Mouse (Mus musculus): ENCODE measurements at regions not wholly inside any gene's neighbourhood (a gene's known extent, or its start where the extent isn't known, plus 50 kb on each side); places are given as distances from the start of the nearest gene placed in this dataset.

DNA sequence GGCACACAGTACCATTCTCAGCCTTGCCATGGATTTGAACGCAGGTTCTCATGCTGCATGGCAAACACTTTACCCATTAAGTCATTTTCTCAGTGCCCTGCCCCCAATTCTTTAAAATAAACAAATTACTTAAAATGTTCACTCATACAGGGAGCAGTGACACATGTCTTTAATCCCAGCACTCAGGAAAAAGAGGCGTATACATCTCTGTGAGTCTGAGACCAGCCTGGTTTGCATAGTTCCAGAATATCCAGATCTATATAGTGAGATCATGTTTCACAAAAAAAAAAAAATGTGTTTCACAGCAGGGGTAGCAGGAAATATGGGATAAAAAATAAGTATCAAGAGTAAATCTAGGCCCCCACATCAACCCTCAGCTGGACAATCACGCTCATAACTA is 191.5 kb downstream of the Rps12 start:
- WGBS = 86% methylated on average over 3 of the region's 3 CpGs
- no peaks in the 10 kb centered on the region for H3K36me3 ChIP-seq (ENCODE audit: control insufficient read depth, insufficient read depth, low read length)
- ATAC-seq (replicated peaks; ENCODE audit: low FRiP score) (no peak), DNase-seq (ENCODE audit: low spot score) (no peak)
- no peak overlapping the region for H3K4me2 ChIP-seq (ENCODE audit: low read depth, low read length, severe bottlenecking)
- no peak overlapping the region for H3K27ac ChIP-seq (ENCODE audit: low read depth, low read length)
- H3K9me3 ChIP-seq (ENCODE audit: control insufficient read depth, low read length) = no peaks in the 10 kb centered on the region
- no peak overlapping the region for H3K9ac ChIP-seq (ENCODE audit: low read length)
- H3K4me3 ChIP-seq (ENCODE audit: low read depth, low read length) = no peak overlapping the region
- H3K27me3 ChIP-seq (ENCODE audit: control insufficient read depth, insufficient read depth, low read length) = no peaks in the 10 kb centered on the region
- H3K4me1 ChIP-seq (replicated peaks; ENCODE audit: control insufficient read depth, insufficient read depth, low read length) = no peaks in the 10 kb centered on the region

- no peaks in the 10 kb centered on the region for H3K27me3 ChIP-seq (ENCODE audit: control insufficient read depth, insufficient read depth, low read length)
- no peak for ATAC-seq (replicated peaks; ENCODE audit: low FRiP score)
- no peaks in the 10 kb centered on the region for H3K4me1 ChIP-seq (replicated peaks; ENCODE audit: control insufficient read depth, insufficient read depth, low read length)
- H3K9me3 ChIP-seq (ENCODE audit: control insufficient read depth, low read length) = no peaks in the 10 kb centered on the region
- no peak overlapping the region for H3K4me3 ChIP-seq (ENCODE audit: low read depth, low read length)
- 42% methylated on average over 5 of the region's 5 CpGs for WGBS
- H3K36me3 ChIP-seq (ENCODE audit: control insufficient read depth, insufficient read depth, low read length) = no peaks in the 10 kb centered on the region
- H3K9ac ChIP-seq (ENCODE audit: low read length) = no peak overlapping the region
- DNase-seq (ENCODE audit: low spot score) = no peak
- no peak overlapping the region for H3K27ac ChIP-seq (ENCODE audit: low read depth, low read length)
- no peak overlapping the region for H3K4me2 ChIP-seq (ENCODE audit: low read depth, low read length, severe bottlenecking)
These were observed 206.8 kb downstream of the Rps12 start for GRCm38 (mm10) chr10:23580230-23580629.

DNA sequence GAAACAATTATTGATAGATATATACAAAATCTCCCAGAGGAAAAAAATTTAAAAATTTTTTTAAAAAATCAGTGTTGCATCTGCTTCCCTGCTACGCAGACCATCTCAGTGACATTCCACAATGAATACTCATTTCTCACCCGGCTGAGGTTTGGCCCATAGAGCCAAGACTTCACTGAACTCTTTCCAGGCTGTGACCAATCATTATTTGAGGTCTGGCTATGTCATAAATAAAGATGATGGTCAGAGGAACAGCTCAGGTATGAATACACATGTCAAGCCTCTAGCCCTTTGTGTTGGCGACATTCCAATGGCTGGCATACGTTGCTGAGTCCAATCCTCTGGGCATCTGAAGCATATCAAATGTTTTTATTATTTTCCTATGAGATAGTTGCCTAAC is 216.1 kb downstream of the Rps12 start:
- no peak overlapping the region for H3K27ac ChIP-seq (ENCODE audit: low read depth, low read length)
- H3K9me3 ChIP-seq (ENCODE audit: control insufficient read depth, low read length) = no peaks in the 10 kb centered on the region
- H3K9ac ChIP-seq (ENCODE audit: low read length) = no peak overlapping the region
- no peaks in the 10 kb centered on the region for H3K27me3 ChIP-seq (ENCODE audit: control insufficient read depth, insufficient read depth, low read length)
- H3K4me2 ChIP-seq (ENCODE audit: low read depth, low read length, severe bottlenecking) = no peak overlapping the region
- no peak for DNase-seq (ENCODE audit: low spot score)
- no peaks in the 10 kb centered on the region for H3K36me3 ChIP-seq (ENCODE audit: control insufficient read depth, insufficient read depth, low read length)
- no peaks in the 10 kb centered on the region for H3K4me1 ChIP-seq (replicated peaks; ENCODE audit: control insufficient read depth, insufficient read depth, low read length)
- no peak for ATAC-seq (replicated peaks; ENCODE audit: low FRiP score)
- no peak overlapping the region for H3K4me3 ChIP-seq (ENCODE audit: low read depth, low read length)
- WGBS = 87% methylated on average over 4 of the region's 4 CpGs

DNA sequence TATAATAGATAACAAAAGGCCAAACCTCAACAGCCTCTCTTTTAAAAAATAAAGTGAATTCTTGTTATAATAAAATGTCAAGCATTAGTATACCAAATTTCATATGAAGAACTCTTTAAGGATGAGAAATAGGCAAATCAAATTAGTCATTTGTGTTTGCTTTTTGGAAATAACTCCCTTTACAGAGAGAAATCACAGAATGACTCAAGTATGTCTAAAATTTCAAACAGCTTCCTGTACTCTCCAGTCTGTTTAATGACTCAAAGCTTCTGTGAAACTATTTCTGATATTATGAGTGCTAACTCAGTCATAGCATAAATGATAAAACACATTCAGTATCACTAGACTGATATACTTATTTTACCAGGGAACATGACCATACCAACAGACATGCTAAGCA is 217.7 kb downstream of the Rps12 start:
- Histone ChIP-seq H3K4me2 (ENCODE audit: low read depth, low read length, severe bottlenecking) (no peak overlapping the region), H3K27me3 (ENCODE audit: control insufficient read depth, insufficient read depth, low read length) (no peaks in the 10 kb centered on the region), H3K4me3 (ENCODE audit: low read depth, low read length) (no peak overlapping the region), H3K9me3 (ENCODE audit: control insufficient read depth, low read length) (no peaks in the 10 kb centered on the region), H3K9ac (ENCODE audit: low read length) (no peak overlapping the region), H3K4me1 (replicated peaks; ENCODE audit: control insufficient read depth, insufficient read depth, low read length) (no peaks in the 10 kb centered on the region), H3K27ac (ENCODE audit: low read depth, low read length) (no peak overlapping the region), H3K36me3 (ENCODE audit: control insufficient read depth, insufficient read depth, low read length) (no peaks in the 10 kb centered on the region)
- DNase-seq (ENCODE audit: low spot score) (no peak), ATAC-seq (replicated peaks; ENCODE audit: low FRiP score) (no peak)

DNA sequence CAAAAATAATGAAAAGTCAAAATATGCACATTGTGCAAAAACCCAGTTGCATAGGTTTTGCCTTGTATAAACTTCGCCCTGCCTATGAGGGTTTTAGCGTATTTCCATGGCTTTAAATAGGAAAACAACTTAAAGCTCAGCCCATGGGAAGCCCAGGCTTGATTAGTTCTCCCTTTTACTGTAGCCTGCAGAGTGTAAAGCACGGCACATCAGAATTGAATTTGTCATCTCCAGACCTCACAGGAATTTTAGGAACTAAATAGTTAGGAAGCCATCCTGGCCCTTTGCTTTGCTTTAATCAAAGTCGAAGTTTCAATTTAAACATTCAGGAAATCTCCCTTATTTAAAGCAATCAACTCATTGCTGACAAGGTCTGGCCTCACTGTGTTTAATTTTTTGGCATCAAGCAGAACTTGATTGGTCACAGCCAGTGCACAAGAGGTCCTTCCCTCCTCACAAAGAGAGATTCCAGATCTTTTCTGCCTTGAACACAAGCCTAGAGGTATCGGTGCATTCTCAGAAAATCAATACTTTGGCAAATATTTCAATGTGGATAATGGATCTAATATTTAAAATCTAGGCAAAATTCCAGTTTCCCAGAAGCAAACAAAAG is 211.8 kb upstream of the Eya4 start:
- WGBS = 89% methylated on average over 5 of the region's 5 CpGs

DNA sequence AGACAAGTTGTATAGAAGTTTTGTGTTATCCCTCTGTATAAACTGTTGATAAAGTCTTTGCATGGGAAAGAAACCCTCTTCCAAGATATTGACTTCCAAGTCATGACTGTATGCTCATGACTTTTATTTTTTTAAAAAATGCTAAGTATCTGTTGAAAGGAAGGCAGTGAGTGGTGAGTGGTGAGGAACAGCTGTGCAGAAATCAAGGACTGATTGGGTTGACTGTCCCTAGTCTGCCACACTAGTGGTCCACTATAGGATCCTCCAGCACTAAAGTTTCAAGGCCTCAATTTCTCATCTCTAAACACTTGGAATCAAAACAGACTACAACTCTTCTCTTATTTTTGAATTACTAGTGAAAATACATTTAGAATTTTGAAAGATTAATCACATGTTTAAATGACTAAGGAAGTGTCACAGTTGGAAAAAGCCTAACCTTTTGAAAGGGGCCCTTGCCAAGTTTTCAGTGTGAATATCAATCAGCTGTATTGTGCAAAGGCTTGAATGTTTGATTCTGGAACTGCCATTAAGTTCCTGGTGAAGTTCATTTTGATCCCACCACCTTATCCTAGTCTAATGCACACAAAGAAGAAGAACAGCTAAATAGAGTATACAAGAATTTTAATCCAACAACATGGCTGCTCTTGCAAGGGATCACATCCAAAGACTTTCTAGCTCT is 209.5 kb upstream of the Eya4 start:
- no peak overlapping the region for H3K4me3 ChIP-seq (ENCODE audit: low read depth, low read length)
- DNase-seq (ENCODE audit: low spot score) = no peak
- H3K4me2 ChIP-seq (ENCODE audit: low read depth, low read length, severe bottlenecking) = no peak overlapping the region
- H3K9ac ChIP-seq (ENCODE audit: low read length) = no peak overlapping the region
- no peaks in the 10 kb centered on the region for H3K27me3 ChIP-seq (ENCODE audit: control insufficient read depth, insufficient read depth, low read length)
- no peaks in the 10 kb centered on the region for H3K9me3 ChIP-seq (ENCODE audit: control insufficient read depth, low read length)
- H3K36me3 ChIP-seq (ENCODE audit: control insufficient read depth, insufficient read depth, low read length) = no peaks in the 10 kb centered on the region
- ATAC-seq (replicated peaks; ENCODE audit: low FRiP score) = no peak
- no peak overlapping the region for H3K27ac ChIP-seq (ENCODE audit: low read depth, low read length)
- H3K4me1 ChIP-seq (replicated peaks; ENCODE audit: control insufficient read depth, insufficient read depth, low read length) = no peaks in the 10 kb centered on the region

More for the DNA sequence above, 211.8 kb upstream of the Eya4 start:
- no peak overlapping the region for H3K27ac ChIP-seq (ENCODE audit: low read depth, low read length)
- no peaks in the 10 kb centered on the region for H3K27me3 ChIP-seq (ENCODE audit: control insufficient read depth, insufficient read depth, low read length)
- H3K4me2 ChIP-seq (ENCODE audit: low read depth, low read length, severe bottlenecking) = no peak overlapping the region
- no peaks in the 10 kb centered on the region for H3K36me3 ChIP-seq (ENCODE audit: control insufficient read depth, insufficient read depth, low read length)
- H3K9ac ChIP-seq (ENCODE audit: low read length) = no peak overlapping the region
- H3K9me3 ChIP-seq (ENCODE audit: control insufficient read depth, low read length) = no peaks in the 10 kb centered on the region
- no peak for DNase-seq (ENCODE audit: low spot score)
- H3K4me1 ChIP-seq (replicated peaks; ENCODE audit: control insufficient read depth, insufficient read depth, low read length) = no peaks in the 10 kb centered on the region
- no peak overlapping the region for H3K4me3 ChIP-seq (ENCODE audit: low read depth, low read length)
- no peak for ATAC-seq (replicated peaks; ENCODE audit: low FRiP score)

DNA sequence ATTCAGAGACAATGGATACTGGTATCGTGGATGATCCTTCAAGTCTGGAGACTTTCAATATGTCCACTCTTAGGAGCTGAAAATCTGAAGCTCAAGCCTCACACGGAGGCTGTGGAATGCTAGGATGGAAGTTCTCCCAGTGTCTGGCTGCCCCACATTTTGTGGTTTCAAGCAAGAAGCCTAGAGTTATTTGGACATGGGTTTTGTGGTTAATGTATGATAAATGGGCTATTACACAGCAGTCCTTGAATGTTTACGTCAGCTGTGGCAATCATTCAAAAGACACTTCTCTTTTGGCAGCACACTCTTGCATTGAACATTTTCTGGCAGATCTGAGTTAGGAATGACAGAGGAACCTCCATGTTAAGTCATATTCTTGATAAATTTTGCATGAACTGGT is 207.2 kb upstream of the Eya4 start:
- Histone ChIP-seq H3K27ac (ENCODE audit: low read depth, low read length) (no peak overlapping the region), H3K36me3 (ENCODE audit: control insufficient read depth, insufficient read depth, low read length) (no peaks in the 10 kb centered on the region), H3K4me3 (ENCODE audit: low read depth, low read length) (no peak overlapping the region), H3K4me1 (replicated peaks; ENCODE audit: control insufficient read depth, insufficient read depth, low read length) (no peaks in the 10 kb centered on the region), H3K4me2 (ENCODE audit: low read depth, low read length, severe bottlenecking) (no peak overlapping the region), H3K9ac (ENCODE audit: low read length) (no peak overlapping the region), H3K9me3 (ENCODE audit: control insufficient read depth, low read length) (no peaks in the 10 kb centered on the region), H3K27me3 (ENCODE audit: control insufficient read depth, insufficient read depth, low read length) (no peaks in the 10 kb centered on the region)
- ATAC-seq (replicated peaks; ENCODE audit: low FRiP score) (no peak), DNase-seq (ENCODE audit: low spot score) (no peak)
- 92% methylated on average over 3 of the region's 3 CpGs for WGBS

DNA sequence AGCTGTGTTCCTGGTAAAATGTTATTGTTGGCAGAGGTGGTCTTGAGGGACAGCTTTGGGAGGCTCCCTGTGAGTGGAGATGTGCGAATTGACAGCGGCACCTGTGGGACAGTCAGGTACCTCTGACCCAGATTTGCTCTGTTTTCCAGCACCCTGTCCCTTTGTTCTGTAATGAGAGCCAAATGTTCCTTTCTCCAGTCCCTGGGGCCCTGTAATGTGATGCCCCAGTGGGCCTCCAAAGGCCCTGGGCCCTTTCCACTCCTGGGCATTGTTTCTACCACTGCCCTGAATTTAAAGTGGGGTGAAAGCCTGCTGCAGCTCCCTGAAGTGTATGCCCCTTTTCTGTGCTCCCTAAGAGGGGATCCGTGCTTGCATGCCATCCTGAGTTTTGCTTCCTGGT is 198.6 kb upstream of the Eya4 start:
- Histone ChIP-seq H3K4me1 (replicated peaks; ENCODE audit: control insufficient read depth, insufficient read depth, low read length) (peaks cover 6% of the 10 kb centered on the region), H3K27ac (ENCODE audit: low read depth, low read length) (no peak overlapping the region), H3K36me3 (ENCODE audit: control insufficient read depth, insufficient read depth, low read length) (no peaks in the 10 kb centered on the region), H3K9me3 (ENCODE audit: control insufficient read depth, low read length) (no peaks in the 10 kb centered on the region), H3K27me3 (ENCODE audit: control insufficient read depth, insufficient read depth, low read length) (no peaks in the 10 kb centered on the region), H3K9ac (ENCODE audit: low read length) (no peak overlapping the region), H3K4me3 (ENCODE audit: low read depth, low read length) (no peak overlapping the region), H3K4me2 (ENCODE audit: low read depth, low read length, severe bottlenecking) (no peak overlapping the region)
- ATAC-seq (replicated peaks; ENCODE audit: low FRiP score) (no peak), DNase-seq (ENCODE audit: low spot score) (no peak)
- 23% methylated on average over 3 of the region's 3 CpGs for WGBS

DNA sequence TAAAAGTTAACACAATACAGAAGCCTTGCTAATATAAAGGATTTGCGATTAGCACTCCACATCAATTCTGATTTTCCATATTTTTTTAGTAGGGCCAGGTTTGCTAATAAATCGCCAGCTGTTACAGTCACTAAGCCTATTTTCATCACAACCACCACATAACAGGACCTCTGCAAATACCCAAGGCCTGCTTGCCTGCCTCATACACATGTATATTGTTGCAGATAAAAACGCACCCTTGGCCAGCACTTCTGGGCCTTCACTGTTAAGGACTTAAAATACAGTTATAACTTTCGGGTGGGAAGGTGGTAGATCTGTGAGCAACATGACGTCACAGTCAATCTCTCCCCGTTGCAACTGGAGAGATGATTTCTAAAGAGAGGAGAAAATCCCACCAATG is 197.7 kb upstream of the Eya4 start:
- Histone ChIP-seq H3K27ac (ENCODE audit: low read depth, low read length) (no peak overlapping the region), H3K9ac (ENCODE audit: low read length) (no peak overlapping the region), H3K4me3 (ENCODE audit: low read depth, low read length) (no peak overlapping the region), H3K27me3 (ENCODE audit: control insufficient read depth, insufficient read depth, low read length) (no peaks in the 10 kb centered on the region), H3K9me3 (ENCODE audit: control insufficient read depth, low read length) (no peaks in the 10 kb centered on the region), H3K4me2 (ENCODE audit: low read depth, low read length, severe bottlenecking) (no peak overlapping the region), H3K4me1 (replicated peaks; ENCODE audit: control insufficient read depth, insufficient read depth, low read length) (peaks cover 6% of the 10 kb centered on the region), H3K36me3 (ENCODE audit: control insufficient read depth, insufficient read depth, low read length) (no peaks in the 10 kb centered on the region)
- no peak for ATAC-seq (replicated peaks; ENCODE audit: low FRiP score)
- 88% methylated on average over 6 of the region's 6 CpGs for WGBS
- DNase-seq (ENCODE audit: low spot score) = no peak
